Mouse (Mus musculus) MEL (cell line): Measurements from ENCODE around the gene Pbx2. TPM values are rescaled to one million over a fixed set of nuclear protein-coding genes. Genes with fewer than 3 reads are reported as not detected.

Source experiments
- DNase-seq: peaks from one replicate; pipeline ENCODE4 v3.0.0; 2011; ENCODE audit warnings: low read depth, low spot score
- H3K27ac ChIP-seq: 2 replicates; pipeline ENCODE4 v1.5.1; 2012; ENCODE audit warnings: low read depth, mild to moderate bottlenecking, control low read depth, low read length, moderate library complexity; ENCODE audit not compliant: control insufficient read depth
- H3K27me3 ChIP-seq, 2 experiments: fragments of 150-350 bp in 1 of 2; sonication (generic) in 1 of 2; 2 replicates each; pipeline ENCODE4 v1.6.1; 2012; ENCODE audit warnings: low read length in 2 of 2, mild to moderate bottlenecking in 2 of 2, improper control_type of control experiment in 1 of 2, moderate library complexity in 1 of 2; ENCODE audit not compliant: insufficient read depth in 2 of 2, control insufficient read depth in 1 of 2
- H3K36me3 ChIP-seq, 2 experiments: 2 replicates each; pipeline ENCODE4 v1.6.1; 2012 to 2014; ENCODE audit warnings: low read length in 2 of 2, improper control_type of control experiment in 1 of 2, inconsistent platforms in 1 of 2, mild to moderate bottlenecking in 1 of 2; ENCODE audit not compliant: insufficient read depth in 2 of 2, control insufficient read depth in 1 of 2
- H3K4me1 ChIP-seq, 2 experiments: fragments of 150-350 bp in 1 of 2; sonication (generic) in 1 of 2; 2 replicates each; pipeline ENCODE4 v1.6.1; 2012; ENCODE audit warnings: low read length in 2 of 2, improper control_type of control experiment in 1 of 2, mild to moderate bottlenecking in 1 of 2; ENCODE audit not compliant: insufficient read depth in 2 of 2, control insufficient read depth in 1 of 2
- H3K4me3 ChIP-seq, 2 experiments: fragments of 150-350 bp in 1 of 2; sonication (generic) in 1 of 2; 2 replicates each; pipeline ENCODE4 v1.5.1; 2012; ENCODE audit warnings: low read depth in 2 of 2, low read length in 2 of 2, mild to moderate bottlenecking in 2 of 2, moderate library complexity in 2 of 2, control low read depth in 1 of 2, improper control_type of control experiment in 1 of 2; ENCODE audit not compliant: control insufficient read depth in 1 of 2, insufficient read depth in 1 of 2
- H3K79me2 ChIP-seq: 2 replicates; pipeline ENCODE4 v1.6.1; 2012; ENCODE audit warnings: mild to moderate bottlenecking, low read length, moderate library complexity; ENCODE audit not compliant: control insufficient read depth, poor library complexity, insufficient read depth
- H3K9ac ChIP-seq: 2 replicates; pipeline ENCODE4 v1.6.1; 2012; ENCODE audit warnings: low read depth, mild to moderate bottlenecking, control low read depth, low read length, moderate library complexity; ENCODE audit not compliant: control insufficient read depth, poor library complexity, severe bottlenecking
- H3K9me3 ChIP-seq: fragments of 150-350 bp; sonication (generic); replicated peaks from 2 replicates; pipeline ENCODE4 v1.6.1; 2012; ENCODE audit warnings: mild to moderate bottlenecking, low read length, improper control_type of control experiment, moderate library complexity; ENCODE audit not compliant: insufficient read depth
- CHD2 ChIP-seq: IDR thresholded peaks from 2 replicates; pipeline ENCODE4 v1.6.1; 2011; ENCODE audit warnings: low read length, improper control_type of control experiment
- ELF1 ChIP-seq: IDR thresholded peaks from 2 replicates; pipeline ENCODE4 v1.6.1; 2014; ENCODE audit warnings: low read depth, mild to moderate bottlenecking, inconsistent platforms, low read length, improper control_type of control experiment, moderate library complexity
- EP300 ChIP-seq, 2 experiments: IDR thresholded peaks; 2 replicates each; pipeline ENCODE4 v1.6.1; 2011; ENCODE audit warnings: improper control_type of control experiment in 2 of 2, low read length in 2 of 2, low read depth in 1 of 2, mild to moderate bottlenecking in 1 of 2
- GATA1 ChIP-seq: IDR thresholded peaks from 2 replicates; pipeline ENCODE4 v1.6.1; 2011; ENCODE audit warnings: low read depth, low read length, improper control_type of control experiment
- KAT2A ChIP-seq: conservative IDR thresholded peaks from 2 replicates; pipeline ENCODE4 v1.6.1; 2012; ENCODE audit warnings: low read depth, low read length, improper control_type of control experiment, inconsistent platforms
- MAX ChIP-seq: IDR thresholded peaks from 2 replicates; pipeline ENCODE4 v1.6.1; 2011; ENCODE audit warnings: low read length, improper control_type of control experiment
- MAZ ChIP-seq: IDR thresholded peaks from 2 replicates; pipeline ENCODE4 v1.6.1; 2012; ENCODE audit warnings: low read depth, mild to moderate bottlenecking, inconsistent platforms, low read length, improper control_type of control experiment
- MXI1 ChIP-seq: IDR thresholded peaks from 2 replicates; pipeline ENCODE4 v1.6.1; 2011; ENCODE audit warnings: mild to moderate bottlenecking, low read depth, low read length, improper control_type of control experiment
- MYB ChIP-seq: IDR thresholded peaks from 2 replicates; pipeline ENCODE4 v1.6.1; 2011; ENCODE audit warnings: mild to moderate bottlenecking, low read depth, low read length, improper control_type of control experiment
- MYC ChIP-seq: IDR thresholded peaks from 2 replicates; pipeline ENCODE4 v1.6.1; 2011; ENCODE audit warnings: low read depth, mild to moderate bottlenecking, low read length, improper control_type of control experiment, moderate library complexity
- POLR2A ChIP-seq, 2 experiments: IDR thresholded peaks; 2 replicates each; pipeline ENCODE4 v1.6.1; 2011 to 2012; ENCODE audit warnings: low read length in 2 of 2, mild to moderate bottlenecking in 2 of 2, control low read depth in 1 of 2, improper control_type of control experiment in 1 of 2, low read depth in 1 of 2, moderate library complexity in 1 of 2; ENCODE audit not compliant: control insufficient read depth in 1 of 2, insufficient read depth in 1 of 2, poor library complexity in 1 of 2
- POLR2AphosphoS2 ChIP-seq: IDR thresholded peaks from 2 replicates; pipeline ENCODE4 v1.6.1; 2011; ENCODE audit warnings: low read length, improper control_type of control experiment
- RAD21 ChIP-seq: IDR thresholded peaks from 2 replicates; pipeline ENCODE4 v1.6.1; 2011; ENCODE audit warnings: mild to moderate bottlenecking, low read depth, low read length, improper control_type of control experiment
- TAL1 ChIP-seq: IDR thresholded peaks from 2 replicates; pipeline ENCODE4 v1.6.1; 2012; ENCODE audit warnings: mild to moderate bottlenecking, inconsistent platforms, low read length, moderate library complexity, mixed read lengths
- TBP ChIP-seq: IDR thresholded peaks from 2 replicates; pipeline ENCODE4 v1.8.0; 2011; ENCODE audit warnings: low read depth, low read length, improper control_type of control experiment
- TCF12 ChIP-seq: IDR thresholded peaks from 2 replicates; pipeline ENCODE4 v1.6.1; 2014; ENCODE audit warnings: low read depth, mild to moderate bottlenecking, inconsistent platforms, low read length, improper control_type of control experiment, moderate library complexity
- USF2 ChIP-seq, 2 experiments: IDR thresholded peaks; 2 replicates each; pipeline ENCODE4 v1.6.1; 2011 to 2012; ENCODE audit warnings: improper control_type of control experiment in 2 of 2, low read length in 2 of 2, borderline replicate concordance in 1 of 2, inconsistent platforms in 1 of 2, low read depth in 1 of 2, mild to moderate bottlenecking in 1 of 2; ENCODE audit not compliant: insufficient read depth in 1 of 2
- ZKSCAN1 ChIP-seq: IDR thresholded peaks from 2 replicates; pipeline ENCODE4 v1.6.1; 2012; ENCODE audit warnings: low read depth, mild to moderate bottlenecking, inconsistent platforms, low read length, improper control_type of control experiment, moderate library complexity
- ZMIZ1 ChIP-seq: IDR thresholded peaks from 2 replicates; pipeline ENCODE4 v1.6.1; 2012; ENCODE audit warnings: low read depth, mild to moderate bottlenecking, inconsistent platforms, low read length, improper control_type of control experiment, moderate library complexity
- polyA plus RNA-seq, 2 experiments: library from polyadenylated mRNA; stranded (reverse) in 1 of 2; unstranded in 1 of 2; fragments of >175 nt in 1 of 2; fragments of >200 nt in 1 of 2; gene quantifications; 2 replicates each; pipeline versions ENCODE4 v1.2.1 to v1.2.4; 2012; ENCODE audit warnings: low replicate concordance in 2 of 2, low read depth in 1 of 2; ENCODE audit not compliant: insufficient read length in 2 of 2, insufficient read depth in 1 of 2, missing spikeins in 1 of 2
- total RNA-seq: library from RNA; depleted of rRNA; stranded (reverse); fragments of 300-350 nt; gene quantifications from 2 replicates; pipeline ENCODE4 v1.2.3, GENCODE M21; 2012

The Pbx2 gene
- total and polyA plus RNA-seq, 3 experiments: 40.3 to 76.7 TPM; not detected in 1

DNA sequence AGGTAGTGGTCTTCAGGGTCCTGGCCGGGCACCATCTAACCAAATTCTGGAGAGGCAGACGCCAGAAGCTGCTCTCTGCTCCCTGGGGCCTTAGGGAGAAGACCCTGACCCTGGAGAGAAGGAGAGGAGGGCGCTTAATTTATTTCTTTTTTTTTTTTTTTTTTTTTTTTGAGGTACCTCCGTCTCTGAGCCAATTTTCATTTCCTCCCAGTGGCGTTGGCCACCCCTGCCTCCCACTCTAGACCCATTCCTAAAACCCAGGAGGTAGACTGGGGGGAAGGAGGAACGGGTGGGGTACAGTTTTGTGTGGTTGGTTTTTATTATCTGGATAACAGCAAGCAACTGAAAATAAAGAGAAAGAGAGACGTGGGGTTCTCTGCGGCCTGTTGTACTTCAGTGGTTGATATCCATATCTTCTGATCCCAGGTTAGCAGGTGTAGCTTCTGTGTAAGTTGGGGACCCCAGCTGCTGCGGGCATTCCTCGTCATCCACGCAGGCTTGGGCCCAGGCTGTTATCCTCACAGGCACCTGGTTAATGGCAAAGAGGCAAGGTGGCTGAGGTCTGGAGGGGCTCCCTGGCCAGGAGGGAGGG, 22.1 kb downstream of the Pbx2 start (continued):
- TF ChIP-seq ZMIZ1: no peak; the same call in 1 of the 2 replicates
- no peak for TF ChIP-seq USF2 (IDR thresholded peaks at IDR 0.05; ENCODE audit: borderline replicate concordance in 1 of 2, insufficient read depth in 1 of 2, low read depth in 1 of 2, low read length in 2 of 2)
- TF ChIP-seq RAD21: no peak
- TF ChIP-seq MYC: 0 out of 2 replicates have a peak, but pooled peaks have one; percentile 15
- TF ChIP-seq MXI1: peak; percentile 61
- peak; percentile 90 to 96 for TF ChIP-seq EP300 (IDR thresholded peaks at IDR 0.05; ENCODE audit: low read depth in 1 of 2, low read length in 2 of 2)
- no peak for TF ChIP-seq ELF1
- TF ChIP-seq POLR2AphosphoS2: no peak
- TF ChIP-seq MYB: peak; percentile 92
- TF ChIP-seq POLR2A (IDR thresholded peaks at IDR 0.05; ENCODE audit: control insufficient read depth in 1 of 2, insufficient read depth in 1 of 2, low read depth in 1 of 2, low read length in 2 of 2, poor library complexity in 1 of 2): no peak
- TF ChIP-seq ZKSCAN1: no peak; the same call in 1 of the 2 replicates
- TF ChIP-seq MAZ: peak; percentile 86
- TF ChIP-seq CHD2: no peak
- TF ChIP-seq GATA1: peak; percentile 83
- peak; percentile 98 for TF ChIP-seq TCF12
- TF ChIP-seq KAT2A: 0 out of 2 replicates have a peak, but pooled peaks have one; percentile 19
- peak; percentile 94 for TF ChIP-seq TAL1
- TF ChIP-seq TBP: no peak

GRCm38 (mm10) chr17:34613830-34614229, 22.8 kb downstream of the Pbx2 start:
- peak overlapping the region; percentile 19; the same call in 1 of the 2 replicates for H3K9ac ChIP-seq
- DNase-seq: no peak
- H3K4me3 ChIP-seq: no peak overlapping the region
- H3K27ac ChIP-seq: peak overlapping the region; percentile 91
- peaks cover 4% of the 10 kb centered on the region; the same call in 1 of the 2 replicates for H3K79me2 ChIP-seq
- 0 out of 2 replicates have a peak, but pooled peaks have one; percentile 3 for TF ChIP-seq ZMIZ1
- TF ChIP-seq MAX: no peak
- H3K27me3 ChIP-seq: no peaks in the 10 kb centered on the region
- H3K4me1 ChIP-seq: peaks cover 6 to 20% of the 10 kb centered on the region in 2 experiments; a peak in 3 of 4 replicates
- H3K9me3 ChIP-seq: no peaks in the 10 kb centered on the region
- peaks cover 0 to 13% of the 10 kb centered on the region in 2 experiments; a peak in 2 of 4 replicates for H3K36me3 ChIP-seq
